Mouse (Mus musculus): ENCODE results near the gene B3gat3.
"Not testable (repeated sequence)": the region's sequence is repeated elsewhere in the genome, so short reads cannot be mapped to it uniquely, and the experiment has no call there.

B3gat3 gene

DNA sequence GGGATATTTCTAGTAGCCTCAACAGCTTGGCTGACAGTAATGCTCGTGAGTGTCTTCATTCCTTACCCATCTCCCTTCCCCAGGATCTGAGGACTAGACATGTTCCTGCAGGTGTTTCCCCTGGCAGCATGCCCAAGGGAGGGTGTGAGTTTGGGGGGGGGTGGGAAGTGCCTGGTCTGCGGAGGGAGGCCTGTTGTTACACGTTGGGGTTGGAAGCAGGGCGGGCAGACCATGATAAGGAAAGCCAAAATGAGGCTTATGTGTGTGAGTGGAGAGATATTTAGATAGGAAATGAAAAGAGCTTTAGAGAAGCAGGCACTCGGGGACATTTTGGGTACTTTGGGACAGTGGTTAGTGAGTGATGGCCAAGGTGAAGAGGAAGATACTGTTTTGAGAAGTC, 23.9 kb downstream of the B3gat3 start:
- no peak for DNase-seq

DNA sequence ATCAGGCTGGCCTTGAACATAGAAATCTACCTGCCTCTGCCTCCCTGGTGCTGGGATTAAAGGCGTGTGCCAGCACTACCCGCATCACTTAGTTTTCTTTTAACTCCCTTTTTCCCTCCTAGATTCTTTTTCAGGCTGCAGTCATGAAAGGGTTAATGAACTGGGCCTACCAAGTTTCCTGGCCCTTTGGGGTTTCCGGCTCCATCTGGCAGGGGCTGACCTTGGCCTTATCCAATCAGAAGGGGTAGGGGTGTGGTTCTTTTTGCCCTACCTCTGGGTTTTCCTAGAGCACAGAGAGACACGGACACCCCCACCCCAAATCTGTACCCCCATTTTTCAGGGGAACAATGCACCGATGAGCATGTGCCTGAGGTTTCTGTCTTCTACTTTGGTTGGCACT, 24.6 kb downstream of the B3gat3 start:
- DNase-seq, result peak; percentile 65

GRCm38 (mm10) chr19:8945251-8945650, 25.1 kb downstream of the B3gat3 start:
- DNase-seq, result no peak

GRCm38 (mm10) chr19:8946929-8947328, 26.8 kb downstream of the B3gat3 start:
- no peak for DNase-seq

GRCm38 (mm10) chr19:8950190-8950589, 30.0 kb downstream of the B3gat3 start:
- DNase-seq, result no peak

- no peak for DNase-seq
Observed at GRCm38 (mm10) chr19:8952241-8952640, 32.1 kb downstream of the B3gat3 start.

DNA sequence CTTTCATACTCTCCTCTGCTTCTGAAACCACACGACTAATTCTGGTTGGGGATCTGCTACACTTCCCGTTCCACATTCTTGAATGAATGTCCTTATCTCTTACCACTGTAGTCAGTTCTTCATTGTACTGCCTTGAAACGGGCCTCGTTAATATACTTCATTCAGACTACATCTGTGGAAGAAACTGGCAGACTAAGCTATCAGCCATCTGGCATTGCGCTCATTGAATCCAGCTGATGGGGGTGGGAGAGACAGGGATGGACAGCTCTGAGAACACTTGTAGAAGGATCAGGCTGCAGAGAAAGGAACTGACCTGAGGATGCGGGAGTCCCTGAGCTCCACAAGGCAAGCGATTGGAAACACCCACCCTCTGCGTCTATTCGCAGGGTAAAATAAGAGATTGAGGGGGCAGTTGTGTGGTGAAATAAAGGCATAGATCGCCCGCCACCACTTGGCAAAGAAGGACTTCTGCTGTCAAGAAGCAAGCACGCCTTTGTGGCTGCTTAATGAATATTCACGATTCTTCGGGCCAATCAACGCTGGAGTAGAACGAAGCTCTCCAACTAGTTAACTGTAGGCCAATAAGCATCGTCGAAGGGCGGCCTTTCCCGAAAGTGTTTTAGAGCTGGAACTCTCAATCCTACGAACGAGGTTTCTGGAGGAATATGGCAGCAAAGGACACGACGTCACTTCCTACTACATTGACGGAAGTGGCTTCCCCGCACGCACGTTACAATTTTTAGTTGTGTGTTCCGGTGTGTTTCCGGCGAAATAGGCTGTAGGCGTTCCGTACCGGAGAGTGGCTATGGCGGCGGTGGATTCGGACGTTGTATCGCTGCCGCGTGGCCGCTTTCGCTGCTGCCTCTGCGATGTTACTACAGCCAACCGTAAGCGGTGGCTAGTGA, 33.2 kb downstream of the B3gat3 start, which contains the start of gene Tut1:
TSS of gene Tut1 (plus strand) at position 713 of the 905 bp plus-strand sequence.
- peak; percentile 92 for DNase-seq

DNA sequence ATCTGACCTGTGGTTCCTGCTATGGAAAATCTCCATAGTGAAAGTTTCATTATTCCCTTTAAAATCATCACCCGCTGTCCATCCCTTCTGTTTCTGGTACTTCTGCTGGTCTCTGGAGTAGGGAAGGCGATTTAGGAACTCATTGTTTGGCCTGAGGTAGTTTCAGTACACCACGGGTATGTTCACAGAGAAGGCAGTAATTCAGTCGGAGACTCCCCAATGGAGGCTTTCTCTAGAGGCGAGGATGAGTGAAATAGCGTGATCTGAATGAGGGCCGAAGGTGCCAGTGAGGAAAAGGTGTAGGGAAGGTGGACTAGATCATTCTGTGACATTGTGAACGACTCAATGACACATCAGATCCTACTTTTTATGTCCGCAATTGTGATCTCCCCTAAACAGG, 34.0 kb downstream of the B3gat3 start:
- no peak for DNase-seq

DNA sequence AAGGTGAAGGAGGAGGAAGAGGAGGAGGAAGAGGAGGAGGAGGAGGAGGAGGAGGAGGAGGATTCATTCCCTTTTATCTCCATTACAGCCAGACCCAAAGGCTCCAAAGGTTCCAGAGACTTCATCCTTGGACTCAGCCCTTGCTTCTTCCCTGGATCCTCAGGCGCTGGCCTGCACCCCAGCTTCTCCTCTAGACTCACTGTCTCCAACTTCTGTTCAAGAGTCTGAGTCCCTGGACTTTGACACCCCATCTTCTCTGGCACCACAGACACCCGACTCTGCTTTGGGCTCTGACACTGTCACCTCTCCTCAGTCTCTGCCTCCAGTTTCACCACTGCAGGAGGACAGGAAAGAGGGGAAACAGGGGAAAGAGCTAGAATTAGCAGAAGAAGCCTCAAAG, 42.1 kb downstream of the B3gat3 start:
- no peak for DNase-seq

DNA sequence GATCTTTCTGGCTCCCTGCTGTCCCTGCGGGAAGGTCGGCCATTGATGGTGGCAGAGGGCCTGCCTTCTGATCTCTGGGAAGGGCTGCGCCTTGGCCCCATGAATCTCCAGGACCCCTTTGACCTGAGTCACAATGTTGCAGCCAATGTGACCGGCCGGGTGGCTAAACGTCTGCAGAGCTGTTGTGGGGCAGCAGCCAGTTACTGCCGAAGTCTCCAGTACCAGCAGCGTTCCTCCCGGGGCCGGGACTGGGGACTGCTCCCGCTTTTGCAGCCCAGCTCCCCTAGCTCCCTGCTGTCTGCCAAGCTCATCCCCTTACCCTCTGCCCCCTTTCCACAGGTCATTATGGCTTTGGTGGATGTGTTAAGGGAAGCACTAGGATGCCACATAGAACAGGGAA, 44.9 kb downstream of the B3gat3 start:
- no peak for DNase-seq

- no peak for DNase-seq
Observed at GRCm38 (mm10) chr19:8965771-8966170, 45.6 kb downstream of the B3gat3 start.

GRCm38 (mm10) chr19:8966198-8966589, 46.0 kb downstream of the B3gat3 start:
- no peak for DNase-seq

DNA sequence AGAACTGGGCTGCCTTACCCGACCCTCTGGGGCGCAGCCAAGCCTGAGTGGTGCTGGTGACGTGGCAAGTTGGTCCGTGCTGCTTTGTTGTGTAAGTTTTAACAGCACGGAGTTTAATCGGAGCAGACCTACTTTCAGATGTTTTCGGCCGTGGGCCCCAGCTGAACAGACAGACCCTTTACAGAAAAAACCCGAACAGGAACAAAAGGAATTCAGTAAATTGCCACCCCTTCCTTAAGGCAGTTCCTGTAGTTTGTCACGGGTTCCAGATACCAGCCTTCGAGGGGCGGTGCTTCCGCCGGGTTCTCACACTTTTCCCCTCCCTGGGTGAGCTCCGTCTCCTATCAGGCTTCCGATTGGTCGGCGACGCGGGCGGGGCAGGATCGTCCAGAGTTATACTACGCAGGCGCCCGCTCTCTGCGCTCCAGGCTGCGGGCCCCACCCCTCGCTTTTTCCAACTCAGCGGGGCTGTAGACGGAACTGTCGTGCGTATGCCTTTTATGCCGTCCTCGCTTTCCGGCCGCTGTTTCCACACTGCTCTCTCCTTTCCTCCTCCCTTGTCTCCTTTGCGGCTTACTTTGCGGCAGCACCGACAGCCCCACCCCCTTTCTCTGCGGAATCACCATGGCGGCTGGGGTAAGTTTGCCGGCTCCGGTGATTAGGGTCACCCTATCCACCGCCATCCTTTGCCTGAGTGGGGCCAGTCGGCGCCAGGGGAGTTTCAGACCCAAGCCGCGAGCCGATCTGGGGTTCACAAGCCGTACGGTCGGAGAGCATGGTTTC, 46.6 kb downstream of the B3gat3 start, which contains the start of gene Eef1g:
TSS of gene Eef1g (plus strand) at position 452 of the 783 bp plus-strand sequence.
- DNase-seq, result peak; percentile 98

GRCm38 (mm10) chr19:8967373-8967743, 47.2 kb downstream of the B3gat3 start:
- DNase-seq, result no peak

GRCm38 (mm10) chr19:8967893-8968292, 47.7 kb downstream of the B3gat3 start:
- no peak for DNase-seq

- DNase-seq, result not testable (repeated sequence)
Observed at GRCm38 (mm10) chr19:8972491-8972890, 52.3 kb downstream of the B3gat3 start.

DNA sequence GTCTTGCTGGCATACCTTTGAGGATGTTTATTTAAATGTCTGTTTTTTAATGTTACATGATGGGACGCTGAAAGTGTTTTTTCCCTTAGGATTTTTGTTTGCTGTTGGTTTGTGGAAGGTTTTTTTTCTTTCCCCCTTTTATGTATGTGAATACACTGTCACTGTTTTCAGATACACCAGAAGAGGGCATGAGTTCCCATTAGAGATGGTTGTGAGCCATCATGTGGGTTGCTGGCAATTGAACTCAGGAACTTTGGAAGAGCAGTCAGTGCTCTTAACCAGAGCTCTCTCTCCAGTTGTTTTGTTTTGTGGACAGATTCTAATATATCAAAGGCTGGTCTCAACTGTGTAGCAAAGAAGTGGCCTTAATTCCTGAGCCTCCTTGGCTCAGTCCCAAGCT, 54.5 kb downstream of the B3gat3 start:
- DNase-seq, result no peak

GRCm38 (mm10) chr19:8975491-8975890, 55.3 kb downstream of the B3gat3 start:
- no peak for DNase-seq

- no peak for DNase-seq
Observed at GRCm38 (mm10) chr19:8976535-8976934, 56.4 kb downstream of the B3gat3 start.

All from thymus, postnatal 25 days (tissue).